Mouse (Mus musculus) CH12F3 (cell line): ENCODE measurements around the gene Vgll4.

ENCODE experiments used
- in situ Hi-C: fragments of 300-500 bp; cut with MboI; formaldehyde crosslinking; loops from 2 replicates; pipeline ENCODE4 v1.14.3; 2020; ENCODE audit warnings: low sequenced_read_pairs

Vgll4 gene

DNA sequence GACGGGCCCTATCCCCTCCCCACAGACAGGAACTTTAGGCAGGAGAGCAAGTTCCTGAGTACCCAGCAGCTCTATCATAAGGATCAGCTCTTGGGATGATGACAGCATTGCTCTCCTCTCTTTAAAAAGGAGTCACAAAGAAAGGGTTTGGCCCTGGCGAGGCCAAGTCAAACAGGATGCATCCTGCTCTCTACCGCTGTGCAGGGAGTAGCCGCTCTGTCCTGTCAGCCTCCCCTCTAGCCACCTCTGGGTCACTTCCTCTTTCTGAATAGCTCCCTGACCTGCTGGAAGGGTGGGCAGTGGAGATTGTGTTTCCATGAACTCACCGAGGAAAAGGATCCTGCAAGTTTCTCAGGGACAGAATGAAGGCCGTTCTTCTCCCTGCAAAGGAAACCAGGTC, 151.3 kb downstream of the Vgll4 start:
- in situ Hi-C loops = no loop called here

DNA sequence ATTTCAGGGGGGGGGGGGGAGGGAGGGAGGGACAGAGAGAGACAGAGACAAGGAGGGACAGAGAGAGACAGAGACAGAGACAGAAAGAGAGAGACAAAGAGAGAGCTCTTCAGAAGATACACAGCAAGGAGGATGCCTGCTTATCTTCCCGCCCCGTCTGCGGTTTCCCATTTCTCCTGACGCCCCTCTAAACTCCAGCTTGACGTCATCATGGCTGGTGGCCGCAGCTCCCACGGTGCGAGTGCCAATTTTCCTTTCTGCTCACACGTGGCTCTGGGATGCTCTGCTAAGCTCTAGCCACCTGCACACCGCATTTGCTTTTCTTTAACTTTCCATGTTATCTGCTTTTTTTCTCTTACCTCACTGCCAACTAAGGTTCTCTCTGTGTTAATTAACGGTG, 151.8 kb downstream of the Vgll4 start:
- in situ Hi-C loops = no loop called here

DNA sequence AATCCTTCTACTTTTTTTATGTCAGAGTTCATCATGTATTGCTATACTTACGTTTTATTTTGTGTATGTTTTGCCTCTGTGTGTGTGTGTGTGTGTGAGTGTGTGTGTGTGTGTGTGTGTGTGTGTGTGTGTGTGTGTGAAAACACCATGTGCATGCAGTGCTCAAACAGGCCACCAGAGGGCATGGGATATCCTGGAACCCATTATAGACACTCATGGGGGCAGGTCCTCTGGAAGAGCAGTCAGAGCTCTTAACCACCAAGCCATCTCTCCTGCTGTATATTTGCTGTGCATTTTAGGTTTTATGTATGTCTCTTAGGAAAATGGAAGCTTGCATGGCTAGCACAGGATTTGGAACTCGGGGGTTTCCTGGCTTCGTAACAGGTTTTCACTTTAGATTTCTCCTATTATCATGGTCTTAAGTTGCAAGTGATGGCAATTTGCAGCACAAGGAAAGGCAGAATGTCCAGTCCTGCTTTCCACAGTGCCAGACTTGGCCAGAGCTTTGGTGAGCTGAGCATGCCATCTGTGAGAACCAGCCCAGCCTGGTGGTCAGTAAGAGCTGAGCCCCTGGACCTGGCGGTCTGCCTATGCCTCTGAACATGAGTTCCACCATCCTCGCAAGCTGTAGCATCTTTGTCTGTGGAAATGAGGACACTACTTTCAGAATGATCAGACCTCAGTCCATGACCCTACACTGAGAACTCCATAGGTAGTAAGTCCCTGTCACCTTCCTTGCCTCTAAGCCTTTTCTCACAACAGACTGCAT, 154.7 kb downstream of the Vgll4 start:
- in situ Hi-C loops = no loop called here

DNA sequence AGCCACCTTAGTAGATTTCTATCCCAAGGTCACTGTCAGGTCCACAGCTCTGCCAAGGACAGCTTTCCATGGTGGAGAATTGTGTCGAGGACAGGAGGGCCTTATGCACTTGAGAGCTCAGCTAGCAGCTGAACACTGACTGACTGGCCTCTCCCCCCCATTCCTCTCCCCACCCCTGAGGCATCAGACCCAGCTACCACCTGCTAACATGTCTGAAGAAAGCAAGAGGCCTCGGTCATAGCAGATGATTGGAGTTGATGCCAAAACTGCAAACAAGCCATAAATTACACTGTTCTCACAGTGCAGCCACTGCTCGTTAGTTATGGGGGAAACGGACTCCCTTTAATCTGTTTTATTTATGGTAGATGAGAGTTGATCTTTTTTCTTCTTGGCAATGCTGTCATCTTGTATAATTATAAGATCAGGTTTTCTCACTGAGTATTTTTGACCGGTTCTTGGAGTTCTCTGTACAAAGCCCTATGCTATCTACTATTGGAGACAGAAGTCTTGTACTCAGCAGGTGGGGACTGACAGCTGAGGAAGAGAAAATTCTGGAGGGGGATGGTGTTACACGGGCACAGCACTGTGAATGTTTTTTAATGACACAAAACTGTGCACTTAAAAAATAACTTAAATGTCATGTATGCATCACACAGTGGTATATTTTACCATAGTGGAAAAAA, 155.5 kb downstream of the Vgll4 start:
- in situ Hi-C loops = no loop called here

DNA sequence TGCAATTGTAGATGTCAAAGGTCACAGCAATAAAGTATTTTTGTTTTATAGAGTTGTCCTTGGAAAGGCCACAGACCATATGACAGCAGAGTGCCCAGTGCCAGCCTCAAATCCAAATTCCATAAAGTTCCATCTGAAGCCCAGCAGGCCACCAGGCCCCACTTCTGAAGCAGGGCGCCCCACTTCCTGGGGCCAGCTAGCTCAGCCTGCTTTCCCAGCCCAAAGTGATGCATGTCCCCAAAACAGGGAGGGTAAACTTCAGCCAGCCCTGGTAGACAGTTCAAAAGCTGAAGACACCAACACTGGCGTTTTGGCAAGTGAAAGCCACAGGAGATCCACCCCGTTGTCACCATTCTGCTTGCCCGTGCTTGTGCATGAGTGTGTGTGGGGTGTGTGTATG, 157.0 kb downstream of the Vgll4 start:
- in situ Hi-C loops = no loop called here

DNA sequence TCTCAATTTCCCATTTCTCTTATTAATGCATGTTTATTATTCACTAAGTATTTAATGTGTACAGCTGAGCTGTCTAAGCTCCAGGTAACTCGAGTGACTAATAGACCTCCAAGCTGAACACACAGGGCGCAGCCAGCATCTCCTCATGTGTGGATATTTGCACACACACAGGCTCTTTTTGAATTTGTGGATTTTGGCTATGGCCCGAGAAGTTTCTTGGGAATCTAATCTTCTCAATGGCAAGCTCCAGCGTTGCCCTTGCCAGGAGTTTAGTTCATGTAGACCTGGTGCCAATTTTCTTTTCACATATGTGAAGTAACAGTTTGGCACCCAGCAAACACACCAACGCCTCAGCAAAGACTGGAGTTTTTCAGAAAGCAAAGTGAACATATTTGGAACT, 157.5 kb downstream of the Vgll4 start:
- in situ Hi-C loops = no loop called here
